Mouse (Mus musculus) liver, postnatal 0 days (tissue): ENCODE results near the gene Tmem184b. TPM values are rescaled to one million over a fixed set of nuclear protein-coding genes. Genes with fewer than 3 reads are reported as not detected.

Experiments
- ATAC-seq: fragments of 200-750 bp; cut with Nextera tagmentation; 2 replicates; pipeline ENCODE4 v1.8.0; 2017; ENCODE audit warnings: mild to moderate bottlenecking, moderate library complexity
- DNase-seq: peaks from one replicate; pipeline ENCODE4 v3.0.0-alpha.2; 2016
- H3K27ac ChIP-seq: fragments of 300-500 bp; sonication (generic); 2 replicates; pipeline ENCODE4 v1.5.1; 2014; ENCODE audit warnings: antibody characterized with exemption, moderate library complexity, mild to moderate bottlenecking, low read depth
- H3K27me3 ChIP-seq: fragments of 300-500 bp; sonication (generic); 2 replicates; pipeline ENCODE4 v1.6.1; 2014; ENCODE audit warnings: low read length, control low read depth, mixed read lengths; ENCODE audit not compliant: insufficient read depth
- H3K36me3 ChIP-seq: fragments of 300-500 bp; sonication (generic); replicated peaks from 2 replicates; pipeline ENCODE4 v1.6.1; 2014; ENCODE audit warnings: mild to moderate bottlenecking, control low read depth, low read length, moderate library complexity, mixed read lengths; ENCODE audit not compliant: insufficient read depth
- H3K4me1 ChIP-seq: fragments of 300-500 bp; sonication (generic); 2 replicates; pipeline ENCODE4 v1.6.1; 2014; ENCODE audit warnings: antibody characterized with exemption, mild to moderate bottlenecking, control low read depth; ENCODE audit not compliant: insufficient read depth
- H3K4me2 ChIP-seq: fragments of 300-500 bp; sonication (generic); 2 replicates; pipeline ENCODE4 v1.6.1; 2014; ENCODE audit warnings: low read depth, mild to moderate bottlenecking, low read length, moderate library complexity, mixed read lengths
- H3K4me3 ChIP-seq: fragments of 300-500 bp; sonication (generic); 2 replicates; pipeline ENCODE4 v1.5.1; 2014; ENCODE audit warnings: low read depth, low read length
- H3K9ac ChIP-seq: fragments of 300-500 bp; sonication (generic); replicated peaks from 2 replicates; pipeline ENCODE4 v1.6.1; 2014; ENCODE audit warnings: mild to moderate bottlenecking, moderate library complexity
- H3K9me3 ChIP-seq: fragments of 300-500 bp; sonication (generic); 2 replicates; pipeline ENCODE4 v1.6.1; 2016; ENCODE audit warnings: mild to moderate bottlenecking, control low read depth, low read length, mixed read lengths
- CTCF ChIP-seq: sonication (generic); IDR thresholded peaks from 2 replicates; pipeline ENCODE4 v1.5.1; 2016; ENCODE audit warnings: antibody characterized with exemption, low read depth
- EP300 ChIP-seq: IDR thresholded peaks from 2 replicates; pipeline ENCODE4 v1.6.1; 2016; ENCODE audit warnings: antibody characterized with exemption, low read depth, mild to moderate bottlenecking
- WGBS: fragments of 180-500 bp; shearing (Covaris S2); extraction: QIAGEN DNeasy Blood & Tissue Kit; methylation state at CpG from one replicate; pipeline ENCODE4 v1.1.7; 2014; ENCODE audit not compliant: insufficient replicate concordance; 5-methylcytosine and 5-hydroxymethylcytosine counted together
- polyA plus RNA-seq: library from polyadenylated mRNA; unstranded; fragments of >200 nt; fragmentation: Nextera tagmentation; extraction: Ambion mirVana; gene quantifications from 2 replicates; pipeline ENCODE4 v1.2.1, GENCODE M21; 2015

The Tmem184b gene
- polyA plus RNA-seq, 1 experiment from 2014 or later = 8.4 TPM

- TF ChIP-seq EP300 (no peak), CTCF (no peak)
- Histone ChIP-seq H3K27ac (no peak overlapping the region), H3K4me2 (no peak overlapping the region), H3K9me3 (no peaks in the 10 kb centered on the region), H3K36me3 (peaks cover 12% of the 10 kb centered on the region), H3K9ac (no peak overlapping the region), H3K27me3 (no peaks in the 10 kb centered on the region), H3K4me3 (no peak overlapping the region), H3K4me1 (peaks cover 27% of the 10 kb centered on the region)
- 28% methylated on average over 4 of the region's 4 CpGs for WGBS
- no peak for ATAC-seq
- DNase-seq = no peak
Measured at GRCm38 (mm10) chr15:79361023-79361422, 42.3 kb downstream of the Tmem184b start.

- no peak for DNase-seq
- no peak overlapping the region for H3K27ac ChIP-seq
- no peaks in the 10 kb centered on the region for H3K9me3 ChIP-seq
- peaks cover 9% of the 10 kb centered on the region for H3K36me3 ChIP-seq
- 29% methylated on average over 7 of the region's 7 CpGs for WGBS
- H3K4me2 ChIP-seq = no peak overlapping the region
- H3K9ac ChIP-seq = no peak overlapping the region
- no peaks in the 10 kb centered on the region for H3K27me3 ChIP-seq
- no peak for ATAC-seq
- H3K4me3 ChIP-seq = no peak overlapping the region
- peaks cover 27% of the 10 kb centered on the region for H3K4me1 ChIP-seq
- TF ChIP-seq EP300 (no peak), CTCF (no peak)
Measured at GRCm38 (mm10) chr15:79360371-79360770, 43.0 kb downstream of the Tmem184b start.

- Histone ChIP-seq H3K9me3 (no peaks in the 10 kb centered on the region), H3K4me3 (no peak overlapping the region), H3K4me1 (peaks cover 27% of the 10 kb centered on the region), H3K9ac (no peak overlapping the region), H3K36me3 (peaks cover 9% of the 10 kb centered on the region), H3K4me2 (no peak overlapping the region), H3K27ac (no peak overlapping the region), H3K27me3 (no peaks in the 10 kb centered on the region)
- WGBS = 20% methylated on average over 6 of the region's 6 CpGs
- peak; percentile 24 for ATAC-seq
- DNase-seq = peak; percentile 55
- no peak for TF ChIP-seq CTCF
- TF ChIP-seq EP300 = no peak
Measured at GRCm38 (mm10) chr15:79359954-79360353, 43.4 kb downstream of the Tmem184b start.

GRCm38 (mm10) chr15:79357974-79358690, 45.2 kb downstream of the Tmem184b start:
- no peak for DNase-seq
- WGBS = 52% methylated on average over 12 of the region's 12 CpGs
- ATAC-seq = no peak
- Histone ChIP-seq H3K36me3 (peaks cover 6% of the 10 kb centered on the region; the same call in 1 of the 2 replicates), H3K27ac (no peak overlapping the region), H3K4me1 (peaks cover 40% of the 10 kb centered on the region), H3K9ac (no peak overlapping the region), H3K4me2 (peak overlapping the region; percentile 76), H3K4me3 (no peak overlapping the region), H3K9me3 (no peaks in the 10 kb centered on the region), H3K27me3 (no peaks in the 10 kb centered on the region)
- TF ChIP-seq EP300 = no peak
- TF ChIP-seq CTCF = no peak

GRCm38 (mm10) chr15:79357036-79357911, 46.1 kb downstream of the Tmem184b start:
- peak overlapping the region; percentile 32 for H3K4me3 ChIP-seq
- peak; percentile 85 for DNase-seq
- peaks cover 48% of the 10 kb centered on the region for H3K4me1 ChIP-seq
- WGBS = 3% methylated on average over 70 of the region's 77 CpGs
- no peaks in the 10 kb centered on the region for H3K9me3 ChIP-seq
- peak overlapping the region; percentile 41; the same call in 1 of the 2 replicates for H3K27ac ChIP-seq
- H3K4me2 ChIP-seq = peak overlapping the region; percentile 76
- TF ChIP-seq CTCF = peak; percentile 19; the same call in 1 of the 2 replicates
- no peak for TF ChIP-seq EP300
- peak; percentile 82 for ATAC-seq
- no peaks in the 10 kb centered on the region for H3K27me3 ChIP-seq
- H3K9ac ChIP-seq = peak overlapping the region; percentile 35
- peaks cover 6% of the 10 kb centered on the region; the same call in 1 of the 2 replicates for H3K36me3 ChIP-seq

- Histone ChIP-seq H3K36me3 (peaks cover 4% of the 10 kb centered on the region; the same call in 1 of the 2 replicates), H3K9ac (no peak overlapping the region), H3K4me3 (peak overlapping the region; percentile 32), H3K27ac (no peak overlapping the region), H3K4me2 (peak overlapping the region; percentile 76), H3K4me1 (peaks cover 55% of the 10 kb centered on the region), H3K27me3 (no peaks in the 10 kb centered on the region), H3K9me3 (no peaks in the 10 kb centered on the region)
- WGBS = 65% methylated on average over 8 of the region's 8 CpGs
- TF ChIP-seq EP300 (no peak), CTCF (no peak)
- no peak for ATAC-seq
- DNase-seq = no peak
Measured at GRCm38 (mm10) chr15:79356481-79356880, 46.9 kb downstream of the Tmem184b start.
